Mouse (Mus musculus): ENCODE results near the gene Olfr1123. TPM values are rescaled to one million over a fixed set of nuclear protein-coding genes. Genes with fewer than 3 reads are reported as not detected.

The Olfr1123 gene
- polyA plus RNA-seq, 1 experiment = not detected

- no peaks in the 10 kb centered on the region for H3K4me1 ChIP-seq (ENCODE audit: control insufficient read depth, insufficient read depth, insufficient read length, low read length)
- TF ChIP-seq CTCF (IDR thresholded peaks at IDR 0.05; ENCODE audit: extremely low read depth, insufficient read length, insufficient replicate concordance, low read depth, low read length) = no peak
- no peak for TF ChIP-seq POLR2A (IDR thresholded peaks at IDR 0.05; ENCODE audit: low read depth, low read length)
- H3K36me3 ChIP-seq (ENCODE audit: control insufficient read depth, insufficient read depth, low read length) = no peaks in the 10 kb centered on the region
- no peak overlapping the region for H3K27ac ChIP-seq (ENCODE audit: insufficient read depth, low read depth, low read length)
- 87% methylated on average over 16 of the region's 16 CpGs for WGBS
- no peak overlapping the region for H3K4me3 ChIP-seq (ENCODE audit: low read depth, low read length)
- H3K27me3 ChIP-seq (ENCODE audit: control insufficient read depth, insufficient read depth, low read length) = no peaks in the 10 kb centered on the region
Measured at GRCm38 (mm10) chr2:87437731-87438130, 21.3 kb downstream of the Olfr1123 start.

- Histone ChIP-seq H3K4me3 (ENCODE audit: low read depth, low read length) (no peak within 1 kb of the TSS), H3K4me1 (ENCODE audit: control insufficient read depth, insufficient read depth, insufficient read length, low read length) (no peaks in the 10 kb centered on the region), H3K27ac (ENCODE audit: insufficient read depth, low read depth, low read length) (no peak within 1 kb of the TSS), H3K36me3 (ENCODE audit: control insufficient read depth, insufficient read depth, low read length) (no peaks in the 10 kb centered on the region), H3K27me3 (ENCODE audit: control insufficient read depth, insufficient read depth, low read length) (no peaks in the 10 kb centered on the region)
- no peak for TF ChIP-seq POLR2A (IDR thresholded peaks at IDR 0.05; ENCODE audit: low read depth, low read length)
Measured at GRCm38 (mm10) chr2:87453662-87454061, 37.2 kb downstream of the Olfr1123 start, which contains the start of gene Olfr1126. Gene Olfr1126 (plus strand): TSS chr2:87453962.

GRCm38 (mm10) chr2:87461769-87462168 lies 45.3 kb downstream of the Olfr1123 start:
- TF ChIP-seq CTCF (IDR thresholded peaks at IDR 0.05; ENCODE audit: extremely low read depth, insufficient read length, insufficient replicate concordance, low read depth, low read length) = no peak
- TF ChIP-seq POLR2A (IDR thresholded peaks at IDR 0.05; ENCODE audit: low read depth, low read length) = no peak
- Histone ChIP-seq H3K4me1 (ENCODE audit: control insufficient read depth, insufficient read depth, insufficient read length, low read length) (no peaks in the 10 kb centered on the region), H3K27ac (ENCODE audit: insufficient read depth, low read depth, low read length) (no peak overlapping the region), H3K27me3 (ENCODE audit: control insufficient read depth, insufficient read depth, low read length) (no peaks in the 10 kb centered on the region), H3K4me3 (ENCODE audit: low read depth, low read length) (no peak overlapping the region), H3K36me3 (ENCODE audit: control insufficient read depth, insufficient read depth, low read length) (no peaks in the 10 kb centered on the region)
- WGBS = 85% methylated on average over 4 of the region's 4 CpGs

Other genes with a start within 250 kb of the Olfr1123 start
- gene Olfr1112, start 228.8 kb upstream of the Olfr1123 start, polyA plus RNA-seq (2012; rRNA removed) = not detected in 2 replicates
- not detected in 2 replicates for gene Olfr1113, start 207.7 kb upstream of the Olfr1123 start, polyA plus RNA-seq (2012; rRNA removed)
- gene Olfr1115, start 168.6 kb upstream of the Olfr1123 start, polyA plus RNA-seq (2012; rRNA removed) = not detected in 2 replicates
- not detected in 2 replicates for gene Olfr1116, start 149.1 kb upstream of the Olfr1123 start, polyA plus RNA-seq (2012; rRNA removed)
- not detected in 2 replicates for gene Olfr1118, start 109.1 kb upstream of the Olfr1123 start, polyA plus RNA-seq (2012; rRNA removed)
- not detected in 2 replicates for gene Olfr1120, start 61.8 kb upstream of the Olfr1123 start, polyA plus RNA-seq (2012; rRNA removed)
- gene Olfr1121, start 46.7 kb upstream of the Olfr1123 start, polyA plus RNA-seq (2012; rRNA removed) = not detected in 2 replicates
- gene Olfr1122, start 30.8 kb upstream of the Olfr1123 start, polyA plus RNA-seq (2012; rRNA removed) = not detected in 2 replicates
- gene Olfr1124, start 13.6 kb downstream of the Olfr1123 start, polyA plus RNA-seq (2012; rRNA removed) = not detected in 2 replicates
- gene Olfr1126, start 37.3 kb downstream of the Olfr1123 start, polyA plus RNA-seq (2012; rRNA removed) = not detected in 2 replicates
- gene Pramel7, start 80.5 kb downstream of the Olfr1123 start, polyA plus RNA-seq (2012; rRNA removed) = not detected in 2 replicates
- not detected in 2 replicates for gene Pramel6, start 89.9 kb downstream of the Olfr1123 start, polyA plus RNA-seq (2012; rRNA removed)
- gene Olfr153, start 115.2 kb downstream of the Olfr1123 start, polyA plus RNA-seq (2012; rRNA removed) = not detected in 2 replicates
- gene Olfr1128, start 128.9 kb downstream of the Olfr1123 start, polyA plus RNA-seq (2012; rRNA removed) = not detected in 2 replicates
- gene Olfr1129, start 157.3 kb downstream of the Olfr1123 start, polyA plus RNA-seq (2012; rRNA removed) = not detected in 2 replicates
- gene Olfr1130, start 189.6 kb downstream of the Olfr1123 start, polyA plus RNA-seq (2012; rRNA removed) = not detected in 2 replicates
- not detected in 2 replicates for gene Olfr1131, start 210.5 kb downstream of the Olfr1123 start, polyA plus RNA-seq (2012; rRNA removed)
- not detected in 2 replicates for gene Olfr1132, start 220.9 kb downstream of the Olfr1123 start, polyA plus RNA-seq (2012; rRNA removed)
- gene Olfr1133, start 230.7 kb downstream of the Olfr1123 start, polyA plus RNA-seq (2012; rRNA removed) = not detected in 2 replicates
- gene Olfr1134, start 241.8 kb downstream of the Olfr1123 start, polyA plus RNA-seq (2012; rRNA removed) = not detected in 2 replicates

All from small intestine, adult 2 months (tissue).